Mouse (Mus musculus) adrenal gland, adult 18-20 months (tissue): ENCODE measurements around the gene Pik3ca. TPM values are rescaled to one million over a fixed set of nuclear protein-coding genes. Genes with fewer than 3 reads are reported as not detected.

Source experiments
- DNase-seq, 2 experiments: peaks; one replicate each; pipeline ENCODE4 v3.0.0; 2021 to 2022; ENCODE audit warnings: low spot score in 2 of 2
- total RNA-seq, 2 experiments: library from RNA; stranded (reverse); gene quantifications; 1 replicate in 1 of 2; 2 replicates in 1 of 2; pipeline ENCODE4 v1.2.3; 2021

The Pik3ca gene
- total RNA-seq, 2 experiments from 2014 or later: 42.3 to 59.5 TPM

DNA sequence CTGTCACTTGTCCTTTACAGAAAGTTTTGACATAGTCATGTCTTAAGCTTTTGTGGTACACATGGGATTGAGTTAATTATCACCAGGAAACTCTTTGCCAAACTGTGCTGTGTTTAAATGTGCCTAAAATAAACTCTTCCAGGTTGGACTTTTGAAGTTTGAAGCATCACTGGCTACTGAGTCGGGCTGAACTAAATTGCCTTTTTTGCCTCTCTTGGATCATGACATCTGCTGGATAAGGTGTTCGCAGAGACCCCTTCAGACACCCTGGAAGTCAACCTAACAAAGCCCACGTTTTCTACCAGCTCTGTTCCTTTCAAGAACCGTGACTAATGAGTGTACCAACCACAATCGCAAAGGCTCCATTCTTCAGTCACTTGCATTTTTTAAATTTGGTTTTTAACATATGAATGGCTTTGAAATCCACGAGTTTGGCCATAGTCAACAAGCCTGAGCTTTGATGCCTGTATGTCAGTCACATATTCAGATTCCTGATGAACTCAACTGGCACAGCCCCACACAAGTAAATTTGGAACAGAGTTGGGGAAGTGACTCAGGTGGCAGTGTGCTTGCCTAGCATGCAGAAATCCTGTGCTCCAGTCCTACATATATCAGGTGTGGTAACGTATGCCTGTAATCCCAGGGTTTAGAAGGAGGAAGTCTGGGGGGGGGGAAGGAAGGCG, 97.8 kb downstream of the Pik3ca start:
- peak in 1 of 2 experiments; percentile 12 for DNase-seq

GRCm38 (mm10) chr3:32495856-32496710, 98.6 kb downstream of the Pik3ca start:
- peak in 1 of 2 experiments; percentile 20 for DNase-seq

DNA sequence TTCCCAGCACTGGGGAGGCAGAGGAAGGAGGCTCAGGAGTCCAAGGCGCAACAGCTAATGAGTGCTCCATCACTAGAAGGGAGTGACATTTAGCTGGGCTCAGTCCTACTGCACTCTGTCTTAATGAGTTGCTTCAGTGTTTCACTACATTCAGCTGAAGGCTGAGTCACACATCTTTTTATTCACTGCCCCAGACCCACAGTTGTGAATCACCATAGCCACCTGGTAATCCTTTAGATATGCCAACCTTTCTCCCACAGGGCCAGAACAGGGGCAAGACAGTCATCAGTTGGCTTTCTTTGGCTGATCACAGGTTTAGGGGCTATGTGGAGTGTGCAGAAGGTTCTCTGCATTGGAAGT, 99.2 kb downstream of the Pik3ca start:
- no peak for DNase-seq

DNA sequence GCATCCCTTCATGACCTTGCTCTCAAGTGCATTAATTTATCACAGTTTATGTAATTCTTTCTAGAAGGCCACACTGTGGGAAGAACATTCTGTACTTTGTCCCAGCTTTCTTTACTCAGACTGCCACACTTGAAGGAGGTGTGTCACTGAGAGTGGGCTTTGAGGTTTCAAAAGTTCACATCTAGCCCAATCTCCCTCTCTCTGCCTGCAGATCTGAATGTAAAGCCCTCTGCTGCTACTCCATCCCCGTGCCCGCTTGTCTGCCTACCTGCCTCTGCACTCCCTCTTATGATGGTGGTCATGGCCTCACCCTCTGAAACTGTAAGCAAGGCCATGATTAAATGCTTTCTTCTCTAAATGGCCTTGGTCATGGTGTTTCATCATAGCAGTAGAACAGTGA, 102.9 kb downstream of the Pik3ca start:
- peak in 1 of 2 experiments; percentile 31 for DNase-seq

GRCm38 (mm10) chr3:32505841-32506240, 108.4 kb downstream of the Pik3ca start:
- no peak for DNase-seq

DNA sequence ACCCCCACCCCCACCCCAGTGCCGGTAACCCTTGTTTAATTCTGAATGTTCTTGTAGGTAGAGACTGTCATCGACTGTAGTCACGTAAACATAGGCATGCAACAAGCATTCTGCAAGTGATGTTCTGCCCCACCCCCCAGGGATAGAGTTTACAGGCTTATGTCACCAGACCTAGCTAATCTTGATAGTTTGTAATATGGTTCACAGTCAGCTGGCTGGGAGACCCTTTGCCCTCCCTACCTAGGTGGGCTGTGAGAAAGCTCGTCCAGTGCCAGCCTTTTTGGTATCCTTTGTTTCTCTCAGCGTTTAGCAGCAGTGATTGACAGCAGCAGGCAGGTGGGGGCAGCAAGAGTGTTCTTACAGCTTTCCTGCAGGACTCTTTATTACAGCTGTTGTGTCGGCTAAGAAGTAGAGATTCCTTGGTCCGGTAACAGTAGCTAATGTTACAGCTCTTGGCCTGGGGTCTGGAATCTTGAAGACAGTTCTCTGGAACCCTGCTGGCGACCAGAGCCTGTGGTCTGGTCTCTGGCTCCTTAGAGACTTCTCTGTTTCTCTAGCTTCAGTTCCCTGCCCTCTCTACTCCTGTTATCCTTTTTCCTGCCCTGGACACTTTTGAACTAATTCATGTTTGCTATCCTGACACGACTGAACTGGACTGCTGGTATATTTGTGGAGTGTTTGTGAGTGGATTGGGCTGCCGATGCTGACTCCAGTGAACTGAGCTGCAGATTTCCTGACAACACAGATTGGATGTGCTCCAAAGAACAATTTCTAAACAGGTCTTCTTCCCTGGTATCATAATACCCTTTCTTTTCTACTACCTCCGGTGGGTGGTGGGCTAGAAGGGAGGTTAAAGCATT, 109.1 kb downstream of the Pik3ca start:
- no peak for DNase-seq

DNA sequence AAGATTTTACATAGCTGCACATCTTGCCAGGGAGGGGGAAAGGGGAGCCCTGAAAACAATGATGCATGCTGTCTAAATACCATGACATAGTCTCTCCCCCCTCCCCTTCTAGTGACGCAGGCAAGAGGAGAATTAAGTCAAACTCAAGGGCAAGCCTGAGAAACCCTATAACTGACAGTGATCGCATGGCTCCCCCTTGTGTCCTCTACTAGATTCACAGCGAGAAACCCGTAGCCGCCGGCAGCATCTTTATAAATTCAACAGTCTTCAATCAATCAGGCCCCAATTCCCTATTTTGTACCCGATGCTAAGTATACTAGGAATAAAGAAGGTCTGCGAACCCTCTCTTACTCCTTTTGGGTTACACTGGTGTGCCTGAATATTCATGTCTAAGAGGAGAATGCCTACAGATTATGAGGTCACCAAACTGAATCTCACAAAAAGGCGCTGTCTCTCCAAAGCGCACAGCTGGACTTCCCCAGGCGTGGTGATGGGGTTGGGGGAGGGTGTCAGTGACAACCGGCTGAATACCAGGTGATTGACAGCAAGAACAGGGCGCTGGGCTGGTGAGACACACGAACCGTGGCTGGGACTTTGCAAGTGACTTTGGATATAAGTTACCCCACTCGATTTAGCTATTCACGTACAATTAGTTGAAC, 111.3 kb downstream of the Pik3ca start:
- DNase-seq: peak; percentile 56 to 60

DNA sequence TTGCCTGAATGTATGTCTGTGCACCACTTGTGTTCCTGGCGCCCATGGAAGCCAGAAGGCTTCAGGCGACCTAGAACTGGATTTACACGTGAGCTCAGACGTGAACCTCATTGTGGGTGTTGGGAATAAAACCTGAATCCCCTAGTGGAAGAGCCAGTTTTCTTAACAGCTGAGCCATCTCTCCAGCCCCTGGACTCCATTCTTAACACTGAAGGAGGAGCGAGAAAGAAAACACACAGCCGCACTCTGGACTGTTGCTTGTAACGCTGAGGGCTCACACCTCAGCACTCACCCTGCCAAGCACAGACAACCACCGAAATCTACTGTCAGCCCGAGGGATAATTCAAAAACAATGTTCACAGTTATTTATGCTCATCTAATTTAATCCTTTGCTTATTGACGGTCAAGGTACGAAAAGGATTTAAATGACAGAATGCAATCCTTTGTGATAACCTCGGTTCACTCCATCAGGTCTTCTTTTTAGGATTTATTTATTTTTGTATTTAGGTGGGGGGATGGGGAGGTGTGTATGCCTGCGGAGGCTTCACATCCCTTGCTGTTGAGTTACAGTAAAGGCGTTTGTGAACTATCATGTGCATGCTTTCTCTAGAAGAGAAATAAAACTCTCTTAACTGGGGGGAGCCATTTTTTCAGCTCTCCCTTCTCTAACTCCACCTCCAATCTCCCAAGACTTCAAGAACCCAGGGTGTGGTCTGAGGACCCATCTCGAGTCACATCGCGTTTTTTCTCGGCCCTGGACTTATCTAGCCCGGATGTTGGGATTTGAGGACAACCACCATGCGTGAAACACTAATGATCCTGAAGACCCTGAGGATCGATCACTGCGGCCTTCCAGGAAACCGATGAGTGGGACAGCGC, 112.3 kb downstream of the Pik3ca start, which contains the start of gene Zfp639:
TSS of gene Zfp639 (plus strand) at position 764 of the 879 bp plus-strand sequence.
- no peak for DNase-seq

GRCm38 (mm10) chr3:32510375-32511190, 113.1 kb downstream of the Pik3ca start:
- peak; percentile 98 for DNase-seq

DNA sequence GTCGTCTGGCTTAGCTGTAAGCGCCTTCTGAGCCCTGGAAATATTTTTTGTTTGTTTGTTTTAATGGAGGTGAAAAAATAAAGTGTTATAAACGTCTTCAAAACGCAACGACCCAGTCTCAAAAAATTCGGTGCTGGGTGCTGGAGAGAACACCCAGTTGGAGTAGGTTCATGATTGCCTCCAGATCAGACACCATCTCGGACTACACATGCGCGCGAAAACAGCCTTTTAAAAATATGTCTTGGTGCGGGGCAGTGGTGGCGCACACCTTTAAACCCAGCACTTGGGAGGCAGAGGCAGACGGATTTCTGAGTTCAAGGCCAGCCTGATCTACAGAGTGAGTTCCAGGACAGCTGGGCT, 113.7 kb downstream of the Pik3ca start:
- DNase-seq: no peak

DNA sequence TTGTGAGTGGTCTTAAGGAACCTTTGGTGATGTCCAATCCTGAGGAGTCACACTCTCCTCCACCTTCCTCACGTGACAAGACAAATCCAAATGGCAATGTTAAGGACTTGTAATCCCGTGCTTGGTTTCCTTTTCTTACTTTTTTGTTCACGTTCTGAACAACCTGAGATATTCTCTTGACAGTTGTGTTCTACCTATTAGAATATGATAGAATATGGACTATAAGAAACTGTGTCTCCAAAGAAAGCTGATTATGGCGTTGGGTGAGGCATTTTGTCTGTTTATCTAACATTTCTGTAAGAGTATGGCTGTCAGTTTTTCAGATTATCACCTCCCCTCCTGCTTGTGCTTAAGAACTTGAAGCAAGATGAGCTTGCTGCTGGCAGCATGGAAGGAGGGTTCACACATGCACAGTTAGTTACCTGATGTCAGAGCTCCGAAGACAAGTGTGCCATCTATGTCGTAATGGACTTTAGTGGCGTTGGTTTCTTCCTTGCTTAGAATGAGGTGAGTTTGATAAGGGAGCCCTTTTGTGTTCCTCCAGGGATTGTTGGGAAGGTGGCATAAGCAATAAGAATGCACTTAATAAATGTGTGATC, 115.3 kb downstream of the Pik3ca start:
- no peak for DNase-seq

DNA sequence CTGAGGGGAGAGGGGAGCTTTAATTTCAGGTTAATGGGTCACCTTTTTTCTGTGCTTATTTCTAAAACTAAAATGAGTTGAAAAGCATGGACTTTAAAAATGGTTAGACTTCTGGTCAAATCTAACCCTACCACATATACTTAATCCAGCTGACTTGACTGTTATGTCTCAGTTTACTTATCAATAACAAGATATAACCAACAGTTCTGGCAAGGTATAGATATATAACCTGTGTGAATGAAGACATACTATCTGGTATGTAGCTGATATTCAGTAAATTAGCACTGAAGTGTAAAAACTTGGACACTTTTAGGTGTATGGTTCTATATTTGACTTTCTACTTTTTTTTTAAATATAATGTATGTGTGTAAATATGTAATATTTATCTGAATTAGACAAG, 116.1 kb downstream of the Pik3ca start:
- DNase-seq: no peak

Other genes starting within 250 kb of the Pik3ca start
- 10 to 100 TPM; 22.2 to 24.0 TPM for gene Zmat3, start 31.7 kb upstream of the Pik3ca start, total RNA-seq
- not detected for gene Kcnmb3, start 94.6 kb downstream of the Pik3ca start, total RNA-seq
- gene Zfp639, start 112.6 kb downstream of the Pik3ca start, total RNA-seq: 10 to 100 TPM; 24.9 to 31.9 TPM
- 10 to 100 TPM; 96.4 to 98.4 TPM for gene Mfn1, start 131.8 kb downstream of the Pik3ca start, total RNA-seq
- 10 to 100 TPM; 29.8 to 41.2 TPM for gene Gnb4, start 218.9 kb downstream of the Pik3ca start, total RNA-seq